Mouse (Mus musculus): ENCODE results near the gene Hsd11b1. TPM values are rescaled to one million over a fixed set of nuclear protein-coding genes. Genes with fewer than 3 reads are reported as not detected.

The Hsd11b1 gene
- polyA plus RNA-seq, 1 experiment from 2014 or later, result 0.14 TPM

DNA sequence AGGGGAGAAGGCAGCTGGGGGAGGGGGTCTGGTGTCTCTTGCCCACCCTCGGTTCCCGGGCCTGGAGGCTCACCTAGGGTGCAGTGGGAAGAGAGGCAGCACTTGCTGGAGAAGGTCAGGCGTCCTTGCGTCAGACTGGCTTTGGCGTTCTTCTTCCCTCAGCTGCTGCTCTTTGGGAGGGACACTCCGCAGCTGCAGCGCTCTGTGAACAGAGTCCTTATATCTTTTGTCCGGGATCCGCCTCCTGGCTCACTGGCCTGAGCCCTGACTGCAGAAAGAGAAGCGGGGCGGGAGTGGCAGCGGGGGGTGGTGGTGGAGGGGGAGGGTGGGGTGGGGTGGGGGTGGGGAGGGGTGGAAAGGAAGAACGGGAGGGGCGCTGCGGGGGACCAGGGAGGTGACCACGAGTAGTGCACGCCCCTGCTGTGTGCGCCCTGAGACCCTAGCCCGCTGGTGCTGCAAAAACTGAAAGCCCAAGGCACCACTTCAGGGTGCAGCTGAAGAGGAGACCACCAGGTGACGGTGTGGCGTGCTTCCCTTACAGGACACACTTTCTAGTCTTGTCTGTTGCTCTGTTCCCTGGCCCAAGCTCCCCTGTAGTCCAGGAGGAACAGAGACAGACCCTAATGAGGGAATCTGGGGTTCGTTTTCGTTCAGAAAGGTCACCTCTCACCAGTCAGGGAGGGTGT is 9.2 kb upstream of the Hsd11b1 start, which contains the start of gene G0s2:
TSS of gene G0s2 (minus strand) at position 302 of the 686 bp plus-strand sequence.
- peak; percentile 53 for DNase-seq (ENCODE audit: extremely low spot score, low spot score)
- H3K4me1 ChIP-seq, result peaks cover 21% of the 10 kb centered on the region
- H3K4me3 ChIP-seq, result peak within 1 kb of the TSS; percentile 55
- H3K36me3 ChIP-seq (replicated peaks), result no peaks in the 10 kb centered on the region
- peak within 1 kb of the TSS; percentile 88 for H3K27ac ChIP-seq
- 1% methylated on average over 23 of the region's 23 CpGs for WGBS
- H3K9me3 ChIP-seq, result no peaks in the 10 kb centered on the region
- H3K27me3 ChIP-seq (ENCODE audit: poor library complexity, severe bottlenecking), result peaks cover 10% of the 10 kb centered on the region

DNA sequence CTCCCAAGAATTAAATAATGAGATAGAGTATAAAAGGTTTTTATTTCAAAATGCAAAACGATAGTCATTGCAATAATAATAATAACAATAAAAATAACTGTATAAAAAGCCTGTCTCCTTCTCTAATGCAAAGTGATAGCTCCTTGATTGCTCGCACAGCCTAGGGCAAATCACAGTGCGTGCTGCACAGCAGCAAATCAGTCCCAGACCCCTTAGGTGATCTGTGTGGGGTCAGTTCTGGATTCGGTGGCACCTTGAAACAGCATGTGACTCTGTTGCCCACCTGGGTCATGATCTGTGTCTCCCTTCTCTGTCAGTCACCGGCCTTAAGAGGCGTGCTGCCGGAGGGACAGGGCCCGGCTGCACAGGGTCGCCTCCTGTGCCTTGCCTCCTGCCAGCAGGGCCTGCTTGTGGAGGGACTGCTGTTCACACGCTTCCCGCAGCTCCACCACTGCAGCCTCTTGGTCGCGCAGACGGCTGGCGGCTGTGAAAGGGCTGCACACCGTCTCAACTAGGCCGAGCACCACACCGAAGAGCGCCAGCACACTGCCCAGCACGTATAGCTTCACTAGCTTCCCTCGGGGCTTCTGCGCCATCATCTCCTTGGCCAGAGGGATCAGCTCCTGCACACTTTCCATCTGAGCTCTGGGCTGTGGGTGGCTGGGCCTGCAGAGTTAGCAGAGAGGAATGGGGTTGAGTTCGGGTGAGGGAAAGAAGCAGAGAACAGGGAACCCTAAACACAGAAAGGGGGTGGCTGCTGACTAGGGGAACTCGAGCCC is 8.5 kb upstream of the Hsd11b1 start:
- Histone ChIP-seq H3K27ac (peak overlapping the region; percentile 88), H3K9me3 (no peaks in the 10 kb centered on the region), H3K4me3 (peak overlapping the region; percentile 55), H3K27me3 (ENCODE audit: poor library complexity, severe bottlenecking) (peaks cover 10% of the 10 kb centered on the region), H3K4me1 (peaks cover 21% of the 10 kb centered on the region), H3K36me3 (replicated peaks) (no peaks in the 10 kb centered on the region)
- 9% methylated on average over 24 of the region's 24 CpGs for WGBS
- peak; percentile 47 for DNase-seq (ENCODE audit: extremely low spot score, low spot score)

DNA sequence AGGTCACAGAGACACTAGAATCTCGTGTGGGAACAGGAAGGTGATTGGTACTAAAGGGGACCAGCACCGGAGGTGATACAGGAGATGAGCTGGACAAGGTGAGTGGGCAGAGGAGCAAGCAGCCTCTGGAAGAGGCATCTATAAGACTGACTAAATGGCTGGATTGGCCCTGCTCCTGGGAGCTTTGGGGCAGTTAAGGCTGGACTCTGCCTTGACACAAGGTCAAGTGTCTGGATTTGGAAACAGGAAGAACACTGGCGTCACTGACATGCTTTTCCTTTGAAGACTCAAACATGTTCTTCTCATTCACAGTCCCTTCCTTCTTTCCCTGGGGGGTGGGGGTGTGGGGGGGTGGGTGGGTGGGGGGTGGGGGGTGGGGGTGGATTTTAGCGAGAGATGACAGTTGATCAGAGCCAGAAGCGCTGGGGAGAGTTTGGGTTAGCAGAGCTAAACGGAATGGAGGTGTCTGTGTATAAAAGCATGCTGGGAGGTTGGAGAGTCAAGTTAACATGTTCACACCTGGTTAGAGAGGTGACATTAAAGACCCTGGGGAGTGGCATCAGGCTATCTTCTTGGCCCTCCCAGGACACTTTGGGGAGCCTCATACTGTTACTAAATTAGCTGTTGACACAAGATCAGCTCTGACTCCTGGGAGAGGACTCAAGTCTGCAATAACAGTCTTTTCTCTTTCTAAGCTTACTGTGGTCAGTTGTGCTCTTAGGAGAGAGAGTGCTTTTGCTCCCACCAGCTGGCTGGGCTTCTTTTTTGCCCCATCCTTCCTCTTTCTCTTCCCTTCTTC is 7.3 kb upstream of the Hsd11b1 start:
- Histone ChIP-seq H3K9me3 (no peaks in the 10 kb centered on the region), H3K4me1 (peaks cover 21% of the 10 kb centered on the region), H3K27ac (no peak overlapping the region), H3K36me3 (replicated peaks) (no peaks in the 10 kb centered on the region), H3K27me3 (ENCODE audit: poor library complexity, severe bottlenecking) (peaks cover 10% of the 10 kb centered on the region), H3K4me3 (no peak overlapping the region)
- 67% methylated on average over 6 of the region's 6 CpGs for WGBS
- no peak for DNase-seq (ENCODE audit: extremely low spot score, low spot score)

DNA sequence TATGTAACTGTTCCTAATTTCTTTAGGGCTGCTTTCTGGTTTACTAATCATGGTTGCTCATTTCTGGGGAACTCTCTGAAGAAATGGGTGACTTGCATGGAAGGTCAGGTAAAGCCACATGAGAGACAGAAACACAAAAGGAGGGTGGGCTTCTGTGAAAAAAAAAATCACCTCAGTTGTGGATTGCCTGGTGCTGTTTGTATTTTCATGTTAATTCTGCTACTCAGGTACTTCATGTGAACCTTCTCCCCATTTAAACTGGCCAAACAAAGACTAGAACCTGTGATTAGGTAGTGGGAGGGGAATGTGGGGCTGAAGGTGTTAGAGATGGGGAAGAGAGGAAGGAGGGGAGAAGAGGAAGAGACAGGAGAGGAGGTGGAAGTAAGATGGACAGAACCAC is 1.9 kb upstream of the Hsd11b1 start:
- H3K4me1 ChIP-seq, result no peaks in the 10 kb centered on the region
- no peaks in the 10 kb centered on the region for H3K36me3 ChIP-seq (replicated peaks)
- no peak overlapping the region for H3K27ac ChIP-seq
- DNase-seq (ENCODE audit: extremely low spot score, low spot score), result no peak
- no peaks in the 10 kb centered on the region for H3K9me3 ChIP-seq
- H3K4me3 ChIP-seq, result no peak overlapping the region
- H3K27me3 ChIP-seq (ENCODE audit: poor library complexity, severe bottlenecking), result no peaks in the 10 kb centered on the region

DNA sequence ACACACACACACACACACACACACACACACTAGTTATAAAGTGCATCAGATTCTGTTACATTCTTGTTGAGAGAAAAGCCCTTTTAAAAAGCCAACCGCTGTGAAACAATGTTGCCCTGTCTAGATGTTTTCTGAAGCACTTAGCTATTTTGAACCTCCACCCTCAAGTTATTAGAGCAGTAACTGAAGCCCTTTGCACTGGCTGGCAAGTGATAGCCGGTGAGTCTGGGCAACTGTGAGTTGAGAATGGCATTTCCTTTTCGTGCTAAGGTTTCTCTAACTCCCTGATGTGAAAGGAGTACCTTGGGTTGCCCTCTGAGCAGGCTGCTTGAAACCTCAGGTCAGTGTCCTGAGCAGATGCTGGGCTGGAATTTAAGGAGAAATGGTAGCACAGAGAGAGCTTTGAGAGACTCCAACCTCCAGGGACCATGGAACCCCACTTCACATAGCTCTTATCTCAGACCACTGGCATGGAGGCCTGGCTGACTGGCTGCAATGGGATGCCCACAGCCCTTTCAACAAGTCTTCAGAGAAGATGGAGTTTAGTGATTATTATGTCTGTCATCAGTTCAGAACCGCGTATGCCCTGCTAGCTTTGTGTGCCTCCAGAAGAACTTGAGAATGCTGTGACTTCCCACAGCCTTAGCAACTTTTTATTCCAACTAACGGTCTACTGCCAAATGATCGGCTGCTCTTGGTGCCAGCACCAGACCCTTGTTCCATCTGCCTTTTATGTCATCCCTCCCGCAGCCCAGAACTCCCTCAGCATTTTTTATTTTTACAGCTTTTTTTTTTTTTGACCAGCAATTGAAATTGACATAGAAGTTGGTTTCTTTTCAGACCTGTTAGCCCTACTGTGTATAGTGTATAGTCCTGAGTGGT is 608 bp downstream of the Hsd11b1 start:
- DNase-seq (ENCODE audit: extremely low spot score, low spot score), result no peak
- Histone ChIP-seq H3K27ac (no peak overlapping the region), H3K4me3 (no peak overlapping the region), H3K36me3 (replicated peaks) (no peaks in the 10 kb centered on the region), H3K9me3 (no peaks in the 10 kb centered on the region), H3K27me3 (ENCODE audit: poor library complexity, severe bottlenecking) (no peaks in the 10 kb centered on the region), H3K4me1 (no peaks in the 10 kb centered on the region)
- WGBS, result 86% methylated on average over 8 of the region's 8 CpGs

DNA sequence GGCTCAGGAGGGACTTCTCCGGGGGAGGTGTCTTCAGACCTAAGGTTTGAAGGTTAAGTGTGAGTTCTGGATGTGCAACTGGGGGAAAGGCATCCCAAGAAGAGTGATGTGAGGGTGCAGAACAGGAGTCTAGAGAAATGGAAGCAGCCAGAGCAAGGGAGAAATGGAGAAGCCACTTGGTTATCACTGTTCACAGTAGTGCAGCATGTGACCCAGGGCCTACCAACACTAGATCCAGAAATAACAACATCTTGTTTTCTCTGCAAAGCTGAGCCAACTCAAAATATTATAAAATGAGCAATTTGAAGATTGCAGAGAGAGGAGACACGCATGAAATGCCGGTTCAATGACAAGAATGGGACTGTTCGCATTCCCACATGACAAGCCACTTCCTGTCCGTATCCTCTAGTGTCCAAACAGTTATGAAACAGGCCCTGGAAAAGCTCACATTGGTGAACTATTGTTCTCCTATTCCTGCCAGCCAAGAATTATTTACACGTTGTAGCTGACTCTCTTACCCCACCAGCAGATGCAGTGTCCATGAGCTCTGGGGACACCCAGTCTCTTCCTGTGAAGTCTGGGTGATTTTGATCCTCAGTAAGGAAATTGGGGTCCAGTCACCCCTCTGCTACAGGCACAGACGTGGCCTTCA is 1.9 kb downstream of the Hsd11b1 start:
- Histone ChIP-seq H3K4me3 (no peak overlapping the region), H3K27me3 (ENCODE audit: poor library complexity, severe bottlenecking) (no peaks in the 10 kb centered on the region), H3K36me3 (replicated peaks) (no peaks in the 10 kb centered on the region), H3K27ac (no peak overlapping the region), H3K4me1 (no peaks in the 10 kb centered on the region), H3K9me3 (no peaks in the 10 kb centered on the region)
- DNase-seq (ENCODE audit: extremely low spot score, low spot score), result no peak
- WGBS, result 88% methylated on average over 7 of the region's 7 CpGs

DNA sequence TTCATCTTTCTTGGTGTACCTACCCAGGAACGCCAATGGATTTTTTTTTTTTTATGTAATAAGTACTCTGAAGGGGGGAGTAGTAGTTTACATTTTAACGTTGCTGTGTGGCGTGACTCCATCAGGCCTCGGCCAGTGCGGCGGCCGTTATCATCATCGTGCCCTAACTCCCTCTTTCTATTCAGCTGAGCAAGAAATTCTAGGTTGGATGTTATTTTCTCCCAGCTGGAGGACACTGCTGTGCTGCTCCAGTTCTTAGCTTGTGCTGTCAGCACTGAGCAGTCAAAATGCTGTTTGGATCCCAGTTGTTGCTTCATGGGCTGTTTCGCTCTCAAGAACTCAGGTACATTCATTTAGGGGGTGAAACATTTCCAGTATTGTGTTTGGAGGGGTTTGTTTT is 4.3 kb downstream of the Hsd11b1 start:
- Histone ChIP-seq H3K9me3 (no peaks in the 10 kb centered on the region), H3K27ac (no peak overlapping the region), H3K4me3 (no peak overlapping the region), H3K36me3 (replicated peaks) (no peaks in the 10 kb centered on the region), H3K4me1 (no peaks in the 10 kb centered on the region), H3K27me3 (ENCODE audit: poor library complexity, severe bottlenecking) (no peaks in the 10 kb centered on the region)
- 94% methylated on average over 9 of the region's 9 CpGs for whole genome bisulfite sequencing
- DNase-seq (ENCODE audit: extremely low spot score, low spot score), result no peak

DNA sequence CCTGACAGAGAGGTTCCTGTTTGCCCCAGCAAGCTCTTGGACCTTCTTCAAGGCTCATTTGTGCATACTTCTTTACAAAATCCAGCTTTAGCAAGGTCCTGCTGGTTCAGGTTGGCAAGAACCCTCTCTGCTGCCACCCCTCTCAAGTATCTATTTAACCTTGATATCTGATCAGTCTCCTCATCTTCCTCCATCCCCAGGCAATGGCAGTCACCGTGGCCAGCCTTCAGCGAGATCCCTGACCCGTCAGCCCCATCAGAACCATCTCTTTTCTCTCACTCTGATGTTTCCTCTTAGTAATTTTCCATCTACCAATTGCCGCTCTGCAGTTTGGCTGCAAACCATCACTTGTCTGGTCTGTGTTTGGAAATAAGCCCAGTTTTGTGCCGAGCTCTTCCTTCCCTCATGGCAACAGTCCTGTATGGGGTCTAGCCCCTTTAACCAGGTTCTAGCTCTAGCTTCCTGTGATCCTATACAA is 7.2 kb downstream of the Hsd11b1 start:
- no peak overlapping the region for H3K27ac ChIP-seq
- H3K4me3 ChIP-seq, result no peak overlapping the region
- WGBS, result 78% methylated on average over 5 of the region's 5 CpGs
- DNase-seq (ENCODE audit: extremely low spot score, low spot score), result no peak
- no peaks in the 10 kb centered on the region for H3K36me3 ChIP-seq (replicated peaks)
- H3K27me3 ChIP-seq (ENCODE audit: poor library complexity, severe bottlenecking), result no peaks in the 10 kb centered on the region
- no peaks in the 10 kb centered on the region for H3K9me3 ChIP-seq
- H3K4me1 ChIP-seq, result no peaks in the 10 kb centered on the region

DNA sequence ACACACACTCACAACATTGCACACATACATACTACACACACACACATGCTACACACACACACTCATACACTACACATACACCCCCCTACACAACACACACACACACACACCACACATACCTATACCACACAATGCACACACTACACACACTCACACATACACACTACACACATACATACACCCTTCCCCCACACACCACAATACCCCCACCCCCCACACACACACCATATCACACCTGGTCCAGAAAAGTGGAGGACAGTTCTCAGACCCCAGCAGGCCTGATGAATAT is 7.6 kb downstream of the Hsd11b1 start:
- DNase-seq (ENCODE audit: extremely low spot score, low spot score), result no peak
- H3K9me3 ChIP-seq, result no peaks in the 10 kb centered on the region
- H3K4me3 ChIP-seq, result no peak overlapping the region
- H3K27me3 ChIP-seq (ENCODE audit: poor library complexity, severe bottlenecking), result no peaks in the 10 kb centered on the region
- H3K4me1 ChIP-seq, result no peaks in the 10 kb centered on the region
- H3K27ac ChIP-seq, result no peak overlapping the region
- H3K36me3 ChIP-seq (replicated peaks), result no peaks in the 10 kb centered on the region

DNA sequence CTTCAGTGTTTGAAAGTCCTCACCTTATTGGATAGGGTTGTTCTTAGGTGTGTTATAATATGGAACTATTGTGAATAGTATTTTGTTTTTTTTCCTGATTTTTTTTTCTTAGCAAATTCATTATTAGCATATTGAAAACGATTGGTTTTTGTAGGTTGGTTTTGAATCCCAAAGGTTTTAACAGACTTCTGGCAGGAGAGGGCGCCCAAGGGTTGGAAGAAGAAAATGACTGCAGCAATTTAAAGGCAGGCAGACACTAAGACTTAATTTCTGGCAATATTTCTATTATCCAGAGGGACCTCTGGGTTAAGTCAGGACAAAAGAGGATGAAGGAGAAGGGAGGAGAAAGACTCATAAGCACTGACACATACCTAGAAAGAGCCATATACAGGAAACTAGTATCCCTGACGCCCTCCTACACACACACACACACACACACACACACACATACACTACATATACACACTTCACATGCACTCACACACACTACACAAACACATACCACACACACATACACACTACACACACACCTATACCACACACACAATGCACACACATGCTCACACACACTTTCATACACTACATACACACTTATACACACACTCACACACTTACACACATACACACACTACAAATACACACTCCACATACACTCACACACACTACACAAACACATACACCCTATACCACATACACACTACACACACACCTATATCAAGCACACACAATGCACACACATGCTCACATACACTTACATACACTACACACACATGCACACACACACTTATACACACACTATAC is 8.2 kb downstream of the Hsd11b1 start:
- no peaks in the 10 kb centered on the region for H3K27me3 ChIP-seq (ENCODE audit: poor library complexity, severe bottlenecking)
- DNase-seq (ENCODE audit: extremely low spot score, low spot score), result no peak
- no peaks in the 10 kb centered on the region for H3K4me1 ChIP-seq
- H3K27ac ChIP-seq, result no peak overlapping the region
- no peaks in the 10 kb centered on the region for H3K9me3 ChIP-seq
- WGBS, result 33% methylated on average over 3 of the region's 3 CpGs
- no peak overlapping the region for H3K4me3 ChIP-seq
- no peaks in the 10 kb centered on the region for H3K36me3 ChIP-seq (replicated peaks)

DNA sequence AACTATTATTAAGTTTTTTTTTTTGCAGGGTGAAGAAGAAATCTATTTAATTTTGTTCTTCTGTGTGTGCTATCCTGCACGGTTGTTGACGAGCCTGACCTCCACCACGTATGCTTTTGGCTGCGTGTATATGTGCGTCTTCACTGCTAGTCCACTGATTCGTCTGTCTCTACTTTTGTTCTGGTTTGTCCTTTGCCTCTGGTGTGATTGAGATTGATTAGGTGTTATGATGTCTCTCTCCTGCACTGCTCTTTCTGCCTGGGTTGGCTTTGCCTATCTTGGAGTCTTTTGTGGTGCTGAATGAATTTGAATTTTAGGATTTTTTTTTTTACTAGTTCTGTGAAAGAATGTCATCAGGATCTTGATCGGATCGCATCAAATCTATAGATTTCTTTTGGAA is 8.8 kb downstream of the Hsd11b1 start:
- no peaks in the 10 kb centered on the region for H3K27me3 ChIP-seq (ENCODE audit: poor library complexity, severe bottlenecking)
- H3K27ac ChIP-seq, result no peak overlapping the region
- DNase-seq (ENCODE audit: extremely low spot score, low spot score), result no peak
- no peaks in the 10 kb centered on the region for H3K9me3 ChIP-seq
- H3K36me3 ChIP-seq (replicated peaks), result no peaks in the 10 kb centered on the region
- WGBS, result 73% methylated on average over 8 of the region's 8 CpGs
- no peaks in the 10 kb centered on the region for H3K4me1 ChIP-seq
- no peak overlapping the region for H3K4me3 ChIP-seq
